Mouse (Mus musculus) heart, adult 2 months (tissue): Measurements from ENCODE around the gene Snap47.

Experiments
- CTCF ChIP-seq: fragments of 200-600 bp; IDR thresholded peaks from 2 replicates; pipeline ENCODE4 v1.8.1; 2022; ENCODE audit warnings: antibody characterized with exemption, mild to moderate bottlenecking, moderate library complexity
- EP300 ChIP-seq: fragments of 200-500 bp; IDR thresholded peaks from 2 replicates; pipeline ENCODE4 v1.6.1; 2011; ENCODE audit warnings: low read depth, low read length, control low read depth; ENCODE audit not compliant: insufficient read depth
- POLR2A ChIP-seq: fragments of 200-500 bp; IDR thresholded peaks from 2 replicates; pipeline ENCODE4 v1.6.1; 2011; ENCODE audit warnings: mild to moderate bottlenecking, low read depth, low read length, control low read depth; ENCODE audit not compliant: insufficient read depth

DNA sequence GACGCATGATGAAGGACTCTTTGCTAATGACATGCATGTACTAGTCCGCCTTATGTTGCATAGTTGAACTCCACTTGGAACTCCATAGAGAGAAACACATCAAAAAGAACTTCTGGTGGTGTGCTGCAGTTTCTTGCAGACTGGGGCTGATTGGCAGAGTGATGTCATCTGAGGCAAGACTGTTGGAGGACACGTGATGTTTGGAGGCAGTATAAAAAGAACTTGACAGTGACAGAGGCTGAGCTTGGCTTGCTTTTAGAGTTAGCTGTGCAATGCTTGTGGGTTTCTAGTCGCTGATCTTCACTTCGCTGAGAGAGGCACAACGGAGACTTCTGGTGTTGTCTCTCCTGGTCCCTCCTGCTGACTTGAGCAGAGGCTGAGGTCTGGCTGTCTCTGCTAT is 26.3 kb upstream of the Snap47 start:
- TF ChIP-seq POLR2A (no peak), CTCF (no peak), EP300 (no peak)
